Mouse (Mus musculus) liver, embryonic 14.5 days (tissue): ENCODE measurements around the gene A730061H03Rik. TPM values are rescaled to one million over a fixed set of nuclear protein-coding genes. Genes with fewer than 3 reads are reported as not detected.

Experiments used
- ATAC-seq: fragments of 200-750 bp; cut with Nextera tagmentation; 2 replicates; pipeline ENCODE4 v1.8.0; 2017; ENCODE audit warnings: moderate number of reproducible peaks, mild to moderate bottlenecking, moderate library complexity; ENCODE audit not compliant: insufficient read depth
- DNase-seq, 3 experiments: peaks; one replicate each; pipeline ENCODE4 v3.0.0-alpha.2; 2012 to 2013; ENCODE audit warnings: low read depth in 3 of 3, low spot score in 3 of 3
- H3K27ac ChIP-seq: fragments of 300-500 bp; sonication (generic); 2 replicates; pipeline ENCODE4 v1.5.1; 2014; ENCODE audit warnings: moderate library complexity, mild to moderate bottlenecking, control low read depth, inconsistent platforms
- H3K27me3 ChIP-seq: fragments of 300-500 bp; sonication (generic); 2 replicates; pipeline ENCODE4 v1.6.1; 2014; ENCODE audit warnings: mild to moderate bottlenecking, low read length, moderate library complexity; ENCODE audit not compliant: control insufficient read depth, insufficient read depth
- H3K36me3 ChIP-seq: fragments of 300-500 bp; sonication (generic); replicated peaks from 2 replicates; pipeline ENCODE4 v1.6.1; 2014; ENCODE audit warnings: low read depth; ENCODE audit not compliant: control insufficient read depth, insufficient read depth
- H3K4me1 ChIP-seq, 2 experiments: fragments of 200-500 bp in 1 of 2; fragments of 300-500 bp in 1 of 2; sonication (generic) in 1 of 2; replicated peaks; 2 replicates each; pipeline ENCODE4 v1.6.1; 2012 to 2014; ENCODE audit warnings: antibody characterized with exemption in 1 of 2, inconsistent platforms in 1 of 2, low read length in 1 of 2; ENCODE audit not compliant: control insufficient read depth in 2 of 2, insufficient read depth in 2 of 2
- H3K4me2 ChIP-seq: fragments of 300-500 bp; sonication (generic); 2 replicates; pipeline ENCODE4 v1.6.1; 2014; ENCODE audit warnings: low read depth, mild to moderate bottlenecking, control low read depth, moderate library complexity
- H3K4me3 ChIP-seq, 2 experiments: fragments of 200-500 bp in 1 of 2; fragments of 300-500 bp in 1 of 2; sonication (generic) in 1 of 2; 2 replicates each; pipeline ENCODE4 v1.5.1; 2012 to 2014; ENCODE audit warnings: low read depth in 2 of 2, low read length in 2 of 2, mild to moderate bottlenecking in 2 of 2, control low read depth in 1 of 2, inconsistent platforms in 1 of 2, moderate library complexity in 1 of 2; ENCODE audit not compliant: insufficient read depth in 1 of 2
- H3K9ac ChIP-seq: fragments of 300-500 bp; sonication (generic); replicated peaks from 2 replicates; pipeline ENCODE4 v1.6.1; 2014; ENCODE audit warnings: mild to moderate bottlenecking, control low read depth, moderate library complexity
- H3K9me3 ChIP-seq: fragments of 300-500 bp; sonication (generic); 2 replicates; pipeline ENCODE4 v1.6.1; 2016; ENCODE audit warnings: low read length, mixed read lengths; ENCODE audit not compliant: control insufficient read depth
- CTCF ChIP-seq: IDR thresholded peaks from 2 replicates; pipeline ENCODE4 v1.5.1; 2016; ENCODE audit warnings: antibody characterized with exemption, low read depth, control low read depth
- EP300 ChIP-seq: IDR thresholded peaks from 2 replicates; pipeline ENCODE4 v1.6.1; 2016; ENCODE audit warnings: antibody characterized with exemption, low read depth
- WGBS: fragments of 180-500 bp; shearing (Covaris S2); extraction: QIAGEN DNeasy Blood & Tissue Kit; methylation state at CpG from one replicate; pipeline ENCODE4 v1.1.7; 2014; ENCODE audit not compliant: insufficient replicate concordance; 5-methylcytosine and 5-hydroxymethylcytosine counted together
- polyA plus RNA-seq, 2 experiments: library from polyadenylated mRNA; depleted of rRNA in 1 of 2; stranded (reverse) in 1 of 2; unstranded in 1 of 2; fragments of >200 nt; fragmentation: Nextera tagmentation in 1 of 2; extraction: Ambion mirVana in 1 of 2; gene quantifications; 2 replicates each; pipeline versions ENCODE4 v1.2.1 to v1.2.3; 2012 to 2014

A730061H03Rik gene
- polyA plus RNA-seq, 2 experiments, result 0.95 to 1.8 TPM

DNA sequence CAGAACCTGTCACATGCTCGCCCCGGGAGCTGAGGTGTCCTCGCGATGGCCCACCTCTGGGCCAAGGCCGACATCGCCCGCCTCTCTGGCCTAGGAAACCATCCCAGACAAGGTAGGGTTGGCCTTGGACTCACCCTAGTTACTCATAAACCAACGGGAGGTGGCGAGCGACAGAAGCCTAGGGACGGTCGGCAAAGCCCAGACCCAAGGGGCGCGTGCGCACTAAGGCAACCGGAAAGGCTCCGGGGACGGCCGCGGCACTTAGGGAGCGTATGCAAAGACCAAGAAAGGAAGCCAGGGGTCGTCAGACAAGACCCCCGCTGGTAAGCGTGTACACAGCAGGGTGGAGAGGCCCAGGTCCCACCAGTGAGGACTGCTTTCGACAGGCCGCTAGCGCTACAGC is 406 bp downstream of the A730061H03Rik start, which contains the start of gene Dcaf11:
Gene Dcaf11 (plus strand): TSS at position 208 of the 403 bp plus-strand sequence.
- Histone ChIP-seq H3K9ac (peak within 1 kb of the TSS; percentile 98), H3K4me3 (peak within 1 kb of the TSS; percentile 83), H3K4me2 (peak within 1 kb of the TSS; percentile 97), H3K4me1 (peaks cover 29 to 42% of the 10 kb centered on the region in 2 experiments), H3K27me3 (no peaks in the 10 kb centered on the region), H3K36me3 (peaks cover 10% of the 10 kb centered on the region), H3K9me3 (no peaks in the 10 kb centered on the region), H3K27ac (peak within 1 kb of the TSS; percentile 94)
- ATAC-seq (peak; percentile 76), DNase-seq (peak; percentile 86 to 89 (median 86))
- TF ChIP-seq EP300, result peak; percentile 56
- peak; percentile 63 for TF ChIP-seq CTCF
- WGBS, result under 1% methylated on average over 27 of the region's 27 CpGs

GRCm38 (mm10) chr14:55558740-55559448 is 1.3 kb downstream of the A730061H03Rik start:
- peak; percentile 95 for TF ChIP-seq EP300
- no peak for TF ChIP-seq CTCF
- H3K36me3 ChIP-seq, result peaks cover 3% of the 10 kb centered on the region
- H3K9me3 ChIP-seq, result no peaks in the 10 kb centered on the region
- H3K27ac ChIP-seq, result peak overlapping the region; percentile 94
- peak overlapping the region; percentile 98 for H3K9ac ChIP-seq
- 28% methylated on average over 6 of the region's 6 CpGs for WGBS
- ATAC-seq (peak; percentile 21), DNase-seq (peak; percentile 73 to 80 (median 74))
- peak overlapping the region; percentile 97 for H3K4me2 ChIP-seq
- peak overlapping the region; percentile 83; a peak in 3 of 4 replicates for H3K4me3 ChIP-seq
- peaks cover 33 to 42% of the 10 kb centered on the region in 2 experiments for H3K4me1 ChIP-seq
- no peaks in the 10 kb centered on the region for H3K27me3 ChIP-seq

DNA sequence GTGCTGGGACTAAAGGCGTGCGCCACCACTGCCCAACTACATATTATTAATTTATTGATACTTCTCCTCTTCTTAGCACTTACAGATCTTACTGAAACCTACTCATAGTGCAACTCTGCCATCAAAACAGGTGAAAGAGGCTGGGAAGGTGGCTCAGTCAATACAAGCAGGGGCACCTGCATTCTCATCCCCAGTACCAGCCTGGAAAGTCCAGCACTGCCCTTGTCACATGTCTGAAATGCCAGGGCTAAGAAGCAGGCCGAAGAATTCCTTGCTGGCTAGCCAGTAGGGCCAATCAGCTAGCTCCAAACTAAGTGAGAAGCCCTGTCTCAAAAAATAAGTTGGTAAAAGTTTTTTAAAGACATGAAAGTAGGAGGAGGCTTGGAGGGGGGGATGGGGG is 2.6 kb downstream of the A730061H03Rik start:
- Histone ChIP-seq H3K4me2 (no peak overlapping the region), H3K4me1 (peaks cover 33 to 42% of the 10 kb centered on the region in 2 experiments), H3K4me3 (no peak overlapping the region), H3K9me3 (no peaks in the 10 kb centered on the region), H3K9ac (peak overlapping the region; percentile 35; the same call in 1 of the 2 replicates), H3K36me3 (no peaks in the 10 kb centered on the region), H3K27ac (peak overlapping the region; percentile 94), H3K27me3 (no peaks in the 10 kb centered on the region)
- DNase-seq, result no peak
- WGBS, result 83% methylated on average over 3 of the region's 3 CpGs
- ATAC-seq, result no peak
- TF ChIP-seq EP300 (0 out of 2 replicates have a peak, but pooled peaks have one; percentile 0), CTCF (no peak)

DNA sequence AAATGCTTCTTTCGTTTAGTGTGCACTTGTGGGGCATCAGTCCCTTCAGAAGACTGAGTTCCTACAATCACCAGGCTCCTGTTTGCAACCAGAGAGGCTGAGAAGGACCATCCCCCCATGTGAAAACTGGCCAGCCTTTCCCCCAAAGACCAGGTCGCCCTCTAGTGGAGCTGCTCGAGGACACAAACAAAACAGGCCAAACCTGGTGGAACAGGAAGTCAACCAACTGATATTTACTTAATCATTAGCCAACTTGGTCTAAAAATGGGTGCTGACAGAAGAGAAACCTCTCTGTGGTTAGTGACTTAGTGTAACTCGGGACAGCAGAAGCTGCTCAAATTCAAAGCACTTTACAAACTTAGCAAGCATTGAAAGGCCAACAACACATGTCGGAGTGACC is 3.2 kb downstream of the A730061H03Rik start:
- DNase-seq (peak; percentile 66 to 73 (median 67)), ATAC-seq (no peak)
- H3K9ac ChIP-seq, result no peak overlapping the region
- H3K27me3 ChIP-seq, result no peaks in the 10 kb centered on the region
- WGBS, result 18% methylated on average over 5 of the region's 5 CpGs
- peaks cover 33 to 41% of the 10 kb centered on the region in 2 experiments for H3K4me1 ChIP-seq
- no peaks in the 10 kb centered on the region for H3K9me3 ChIP-seq
- H3K4me2 ChIP-seq, result 0 out of 2 replicates have a peak overlapping the region, but pooled peaks have one; percentile 26
- no peaks in the 10 kb centered on the region for H3K36me3 ChIP-seq
- TF ChIP-seq CTCF (peak; percentile 96), EP300 (0 out of 2 replicates have a peak, but pooled peaks have one; percentile 10)
- peak overlapping the region; percentile 65 for H3K27ac ChIP-seq
- H3K4me3 ChIP-seq, result no peak overlapping the region

- TF ChIP-seq EP300, result no peak
- no peak for TF ChIP-seq CTCF
- H3K4me3 ChIP-seq, result no peak overlapping the region
- H3K9me3 ChIP-seq, result no peaks in the 10 kb centered on the region
- H3K4me2 ChIP-seq, result no peak overlapping the region
- no peaks in the 10 kb centered on the region for H3K27me3 ChIP-seq
- WGBS, result 58% methylated on average over 3 of the region's 3 CpGs
- H3K27ac ChIP-seq, result no peak overlapping the region
- H3K9ac ChIP-seq, result no peak overlapping the region
- ATAC-seq, result no peak
- H3K4me1 ChIP-seq, result peaks cover 25 to 29% of the 10 kb centered on the region in 2 experiments
- no peaks in the 10 kb centered on the region for H3K36me3 ChIP-seq
- no peak for DNase-seq
Observed at GRCm38 (mm10) chr14:55555788-55556187, 4.4 kb downstream of the A730061H03Rik start.
